Mouse (Mus musculus) natural killer cell, adult 2 months (primary cell): ENCODE measurements at regions not wholly inside any gene's neighbourhood (a gene's known extent, or its start where the extent isn't known, plus 50 kb on each side); places are given as distances from the start of the nearest gene placed in this dataset.
A peak's percentile ranks its signal among the peaks of the same experiment; 100 is the strongest.
"Not testable (repeated sequence)": the region's sequence is repeated elsewhere in the genome, so short reads cannot be mapped to it uniquely, and the experiment has no call there.

Experiments
- DNase-seq, 2 experiments: peaks; one replicate each; pipeline ENCODE4 v3.0.0; 2022; ENCODE audit warnings: low spot score in 2 of 2

GRCm38 (mm10) chrX:103250961-103251360 lies 64.5 kb upstream of the Nap1l2 start:
- no peak for DNase-seq

GRCm38 (mm10) chrX:103251478-103251877 lies 65.0 kb upstream of the Nap1l2 start:
- DNase-seq: not testable (repeated sequence)

GRCm38 (mm10) chrX:103252056-103252850 lies 65.8 kb upstream of the Nap1l2 start:
- not testable (repeated sequence) for DNase-seq

GRCm38 (mm10) chrX:103252881-103253280 lies 66.4 kb upstream of the Nap1l2 start:
- DNase-seq: no peak

GRCm38 (mm10) chrX:103254867-103255266 lies 66.3 kb upstream of the Cdx4 start:
- DNase-seq: no peak

- peak; percentile 1 to 10 for DNase-seq
These were observed 61.3 kb upstream of the Cdx4 start for GRCm38 (mm10) chrX:103259882-103260281.
